Mouse (Mus musculus): ENCODE measurements at regions not wholly inside any gene's neighbourhood (a gene's known extent, or its start where the extent isn't known, plus 50 kb on each side); places are given as distances from the start of the nearest gene placed in this dataset.

DNA sequence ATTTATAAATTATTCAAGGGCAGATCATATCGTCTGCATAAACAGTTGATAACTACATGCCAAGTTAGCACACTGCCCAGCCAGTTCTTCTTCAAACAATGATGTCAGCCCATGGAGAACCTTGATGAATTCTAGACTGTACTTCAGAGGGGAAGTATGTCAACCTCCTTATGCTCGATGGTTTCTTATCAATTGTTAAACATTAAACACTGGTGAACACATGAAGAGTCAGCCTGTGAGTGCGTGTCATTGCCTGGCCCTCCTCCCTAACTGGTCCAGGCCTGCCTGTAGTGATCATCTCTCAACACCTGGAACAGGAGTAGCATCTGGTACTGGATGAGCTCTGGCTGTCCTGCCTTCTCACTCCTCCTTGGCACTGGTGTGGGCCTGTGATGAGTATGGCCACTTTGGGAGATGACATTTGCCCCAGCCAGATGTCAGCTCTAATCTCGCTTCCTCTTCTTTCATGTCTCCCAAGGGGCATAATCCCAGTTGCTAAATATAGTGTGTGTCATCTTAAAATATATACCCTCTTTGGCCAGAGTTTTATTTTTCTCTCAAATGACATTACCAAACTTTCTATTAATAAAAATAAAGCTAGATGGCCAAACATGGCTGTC lies 82.6 kb upstream of the Dusp10 start:
- H3K27me3 ChIP-seq (ENCODE audit: control insufficient read depth, insufficient read depth, low read length) = no peaks in the 10 kb centered on the region
- 35% methylated on average over 4 of the region's 4 CpGs for WGBS
- H3K27ac ChIP-seq (ENCODE audit: insufficient read depth, low read depth, low read length) = no peak overlapping the region
- no peaks in the 10 kb centered on the region for H3K36me3 ChIP-seq (ENCODE audit: control insufficient read depth, insufficient read depth, low read length)
- no peak overlapping the region for H3K4me3 ChIP-seq (ENCODE audit: low read depth, low read length)
- H3K4me1 ChIP-seq (ENCODE audit: control insufficient read depth, insufficient read depth, insufficient read length, low read length) = peaks cover 2% of the 10 kb centered on the region; the same call in 1 of the 2 replicates
- no peak for TF ChIP-seq POLR2A (IDR thresholded peaks at IDR 0.05; ENCODE audit: low read depth, low read length)
- TF ChIP-seq CTCF (IDR thresholded peaks at IDR 0.05; ENCODE audit: extremely low read depth, insufficient read length, insufficient replicate concordance, low read depth, low read length) = no peak

DNA sequence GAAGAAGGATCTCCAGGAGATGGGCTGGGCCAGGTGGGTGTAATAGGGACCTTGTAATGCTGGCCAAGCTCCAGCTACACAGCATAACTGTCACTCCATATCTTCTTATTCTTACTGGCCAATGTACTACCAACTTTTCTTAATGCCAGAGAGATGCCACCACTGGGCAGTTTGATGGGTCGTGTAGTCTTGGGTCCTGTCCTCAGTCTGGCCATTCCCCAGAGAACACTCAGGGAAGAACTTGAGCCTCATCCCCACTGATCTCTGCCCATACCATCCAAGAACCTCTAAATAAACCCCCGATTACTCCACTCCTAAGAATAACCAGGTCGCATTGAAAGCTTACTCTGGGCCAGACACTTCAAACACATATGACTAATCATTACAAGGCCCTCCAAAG lies 82.0 kb upstream of the Dusp10 start:
- no peak for TF ChIP-seq POLR2A (IDR thresholded peaks at IDR 0.05; ENCODE audit: low read depth, low read length)
- TF ChIP-seq CTCF (IDR thresholded peaks at IDR 0.05; ENCODE audit: extremely low read depth, insufficient read length, insufficient replicate concordance, low read depth, low read length) = no peak
- H3K4me3 ChIP-seq (ENCODE audit: low read depth, low read length) = no peak overlapping the region
- no peak overlapping the region for H3K27ac ChIP-seq (ENCODE audit: insufficient read depth, low read depth, low read length)
- 56% methylated on average over 3 of the region's 3 CpGs for WGBS
- H3K36me3 ChIP-seq (ENCODE audit: control insufficient read depth, insufficient read depth, low read length) = no peaks in the 10 kb centered on the region
- H3K27me3 ChIP-seq (ENCODE audit: control insufficient read depth, insufficient read depth, low read length) = no peaks in the 10 kb centered on the region
- H3K4me1 ChIP-seq (ENCODE audit: control insufficient read depth, insufficient read depth, insufficient read length, low read length) = peaks cover 2% of the 10 kb centered on the region; the same call in 1 of the 2 replicates

DNA sequence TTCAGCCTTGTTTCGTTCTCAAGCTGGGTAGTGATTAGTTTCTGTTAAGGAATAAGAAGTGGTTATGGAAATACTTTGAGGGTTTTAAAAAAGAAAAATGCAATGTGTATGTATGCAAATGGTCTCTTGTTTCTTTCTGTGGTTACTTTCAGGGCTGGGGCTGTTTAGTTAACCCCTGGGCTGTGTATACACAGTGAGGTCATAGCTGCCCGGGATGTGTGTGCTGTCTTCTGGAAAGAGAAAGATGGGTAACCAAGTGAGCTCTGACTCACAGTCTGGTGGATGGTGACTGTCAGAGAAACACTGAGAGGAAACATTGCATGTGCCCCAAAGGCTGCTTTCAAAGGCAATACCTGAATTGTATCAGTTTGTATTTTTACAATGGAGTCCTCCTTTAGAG lies 79.3 kb upstream of the Dusp10 start:
- H3K4me1 ChIP-seq (ENCODE audit: control insufficient read depth, insufficient read depth, insufficient read length, low read length) = peaks cover 2% of the 10 kb centered on the region; the same call in 1 of the 2 replicates
- H3K4me3 ChIP-seq (ENCODE audit: low read depth, low read length) = no peak overlapping the region
- no peaks in the 10 kb centered on the region for H3K36me3 ChIP-seq (ENCODE audit: control insufficient read depth, insufficient read depth, low read length)
- WGBS = 54% methylated on average over 2 of the region's 2 CpGs
- TF ChIP-seq POLR2A (IDR thresholded peaks at IDR 0.05; ENCODE audit: low read depth, low read length) = no peak
- H3K27me3 ChIP-seq (ENCODE audit: control insufficient read depth, insufficient read depth, low read length) = no peaks in the 10 kb centered on the region
- H3K27ac ChIP-seq (ENCODE audit: insufficient read depth, low read depth, low read length) = no peak overlapping the region

DNA sequence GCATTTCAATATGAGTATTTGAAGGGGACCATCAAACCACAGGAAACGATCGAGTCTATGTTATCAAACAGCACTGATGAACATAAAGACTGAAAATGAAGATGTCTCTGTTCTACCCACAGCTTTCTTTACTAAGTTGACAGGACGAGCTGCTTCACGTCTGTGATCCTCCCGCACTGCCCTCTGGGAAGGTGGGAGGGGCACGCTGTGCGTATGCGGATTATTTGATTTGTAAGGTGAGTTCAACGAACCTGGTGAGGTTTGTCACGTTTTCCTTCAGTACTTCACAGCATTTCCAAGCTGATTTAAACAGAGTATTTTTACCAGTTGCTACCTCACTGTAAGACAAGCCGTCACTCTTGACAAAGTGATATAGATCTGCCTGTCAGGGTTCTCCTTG lies 75.9 kb upstream of the Dusp10 start:
- Histone ChIP-seq H3K27me3 (ENCODE audit: control insufficient read depth, insufficient read depth, low read length) (no peaks in the 10 kb centered on the region), H3K27ac (ENCODE audit: insufficient read depth, low read depth, low read length) (no peak overlapping the region), H3K4me1 (ENCODE audit: control insufficient read depth, insufficient read depth, insufficient read length, low read length) (no peaks in the 10 kb centered on the region), H3K36me3 (ENCODE audit: control insufficient read depth, insufficient read depth, low read length) (no peaks in the 10 kb centered on the region), H3K4me3 (ENCODE audit: low read depth, low read length) (no peak overlapping the region)
- 88% methylated on average over 11 of the region's 11 CpGs for WGBS
- TF ChIP-seq CTCF (IDR thresholded peaks at IDR 0.05; ENCODE audit: extremely low read depth, insufficient read length, insufficient replicate concordance, low read depth, low read length) = no peak
- TF ChIP-seq POLR2A (IDR thresholded peaks at IDR 0.05; ENCODE audit: low read depth, low read length) = no peak

DNA sequence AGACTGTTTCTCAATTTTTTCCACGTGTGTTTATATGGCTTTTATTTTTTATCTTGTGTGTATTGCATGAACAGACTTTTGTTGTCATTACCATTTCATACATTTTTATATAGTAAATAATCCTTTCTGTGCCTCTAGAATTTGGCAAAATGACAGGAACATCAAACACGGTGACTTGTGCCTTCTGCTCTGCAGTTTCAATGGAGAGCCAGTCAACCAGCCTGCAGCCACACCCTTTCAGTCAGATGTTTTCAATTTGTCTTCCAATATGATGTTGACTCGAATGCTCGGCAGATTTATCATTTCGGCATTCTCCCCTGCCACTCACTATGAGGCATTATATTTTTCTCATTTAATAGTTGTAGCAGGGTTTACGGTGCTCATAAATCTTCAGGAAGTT lies 74.7 kb upstream of the Dusp10 start:
- 63% methylated on average over 6 of the region's 6 CpGs for WGBS

DNA sequence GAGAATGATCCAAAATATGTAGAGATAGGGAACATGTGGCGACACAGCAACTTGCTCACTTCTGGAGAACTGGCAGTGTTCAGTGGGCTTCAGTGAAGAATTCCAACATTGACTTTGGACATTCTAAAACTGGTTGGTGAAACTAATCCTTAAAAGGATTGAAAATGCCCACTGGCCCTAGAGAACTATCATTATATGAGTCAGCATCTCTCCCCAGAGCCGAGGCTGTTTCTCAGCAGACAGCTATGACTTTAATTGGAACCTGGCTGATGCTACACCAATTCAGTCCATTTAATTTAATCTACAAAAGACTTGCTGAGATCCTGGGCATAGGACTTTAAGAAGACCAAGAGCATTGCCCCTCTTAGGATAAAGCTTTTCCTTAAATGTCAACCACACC lies 72.4 kb upstream of the Dusp10 start:
- Histone ChIP-seq H3K27me3 (ENCODE audit: control insufficient read depth, insufficient read depth, low read length) (no peaks in the 10 kb centered on the region), H3K4me1 (ENCODE audit: control insufficient read depth, insufficient read depth, insufficient read length, low read length) (no peaks in the 10 kb centered on the region), H3K4me3 (ENCODE audit: low read depth, low read length) (no peak overlapping the region), H3K36me3 (ENCODE audit: control insufficient read depth, insufficient read depth, low read length) (no peaks in the 10 kb centered on the region), H3K27ac (ENCODE audit: insufficient read depth, low read depth, low read length) (no peak overlapping the region)
- TF ChIP-seq POLR2A (IDR thresholded peaks at IDR 0.05; ENCODE audit: low read depth, low read length) (no peak), CTCF (IDR thresholded peaks at IDR 0.05; ENCODE audit: extremely low read depth, insufficient read length, insufficient replicate concordance, low read depth, low read length) (no peak)
- WGBS = 83% methylated on average over 2 of the region's 2 CpGs

More for the DNA sequence above, 74.7 kb upstream of the Dusp10 start:
- H3K27ac ChIP-seq (ENCODE audit: insufficient read depth, low read depth, low read length) = no peak overlapping the region
- no peaks in the 10 kb centered on the region for H3K27me3 ChIP-seq (ENCODE audit: control insufficient read depth, insufficient read depth, low read length)
- H3K36me3 ChIP-seq (ENCODE audit: control insufficient read depth, insufficient read depth, low read length) = no peaks in the 10 kb centered on the region
- H3K4me3 ChIP-seq (ENCODE audit: low read depth, low read length) = no peak overlapping the region
- H3K4me1 ChIP-seq (ENCODE audit: control insufficient read depth, insufficient read depth, insufficient read length, low read length) = no peaks in the 10 kb centered on the region
- TF ChIP-seq POLR2A (IDR thresholded peaks at IDR 0.05; ENCODE audit: low read depth, low read length) (no peak), CTCF (IDR thresholded peaks at IDR 0.05; ENCODE audit: extremely low read depth, insufficient read length, insufficient replicate concordance, low read depth, low read length) (no peak)

DNA sequence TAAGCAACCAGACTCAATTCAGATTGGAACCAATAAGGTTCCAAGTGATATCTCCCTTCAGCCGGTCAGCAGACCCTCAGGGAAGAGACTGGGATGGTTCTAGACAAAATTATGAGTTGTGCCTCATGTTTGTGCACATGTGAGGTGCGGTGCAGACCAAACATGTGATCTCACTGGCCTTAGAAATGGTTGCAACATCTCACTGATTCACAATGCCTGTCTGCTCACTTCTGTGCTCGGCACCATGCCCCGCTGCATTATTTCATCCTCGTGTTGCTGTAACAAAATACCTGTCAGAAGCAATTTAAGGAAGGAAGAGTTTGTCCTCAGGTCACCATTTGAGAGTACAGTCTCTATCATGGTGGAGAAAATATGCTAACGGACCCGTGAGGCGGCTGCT lies 66.9 kb upstream of the Dusp10 start:
- TF ChIP-seq CTCF (IDR thresholded peaks at IDR 0.05; ENCODE audit: extremely low read depth, insufficient read length, insufficient replicate concordance, low read depth, low read length) (no peak), POLR2A (IDR thresholded peaks at IDR 0.05; ENCODE audit: low read depth, low read length) (no peak)
- Histone ChIP-seq H3K27ac (ENCODE audit: insufficient read depth, low read depth, low read length) (no peak overlapping the region), H3K4me1 (ENCODE audit: control insufficient read depth, insufficient read depth, insufficient read length, low read length) (no peaks in the 10 kb centered on the region), H3K27me3 (ENCODE audit: control insufficient read depth, insufficient read depth, low read length) (no peaks in the 10 kb centered on the region), H3K36me3 (ENCODE audit: control insufficient read depth, insufficient read depth, low read length) (no peaks in the 10 kb centered on the region), H3K4me3 (ENCODE audit: low read depth, low read length) (no peak overlapping the region)
- WGBS = 88% methylated on average over 8 of the region's 8 CpGs
